Mouse (Mus musculus) stomach, embryonic 16.5 days (tissue): ENCODE results near the gene Tex52. TPM values are rescaled to one million over a fixed set of nuclear protein-coding genes. Genes with fewer than 3 reads are reported as not detected.

ENCODE experiments used
- ATAC-seq: fragments of 200-750 bp; cut with Nextera tagmentation; 2 replicates; pipeline ENCODE4 v1.8.0; 2017; ENCODE audit warnings: moderate number of reproducible peaks, moderate TSS enrichment; ENCODE audit not compliant: insufficient read depth, low FRiP score
- H3K27ac ChIP-seq: fragments of 300-500 bp; sonication (generic); 2 replicates; pipeline ENCODE4 v1.5.1; 2014; ENCODE audit warnings: low read length
- H3K27me3 ChIP-seq: fragments of 300-500 bp; sonication (generic); 2 replicates; pipeline ENCODE4 v1.6.1; 2014; ENCODE audit warnings: low read length, control low read depth, mixed read lengths; ENCODE audit not compliant: control insufficient read depth, insufficient read depth
- H3K36me3 ChIP-seq: fragments of 300-500 bp; sonication (generic); 2 replicates; pipeline ENCODE4 v1.6.1; 2014; ENCODE audit warnings: low read length; ENCODE audit not compliant: control insufficient read depth, insufficient read depth
- H3K4me1 ChIP-seq: fragments of 300-500 bp; sonication (generic); 2 replicates; pipeline ENCODE4 v1.6.1; 2014; ENCODE audit warnings: low read length, control low read depth, mixed read lengths; ENCODE audit not compliant: control insufficient read depth, insufficient read depth
- H3K4me2 ChIP-seq: fragments of 300-500 bp; sonication (generic); 2 replicates; pipeline ENCODE4 v1.6.1; 2014; ENCODE audit warnings: low read depth, low read length, mixed read lengths
- H3K4me3 ChIP-seq: fragments of 300-500 bp; sonication (generic); replicated peaks from 2 replicates; pipeline ENCODE4 v1.5.1; 2014; ENCODE audit warnings: mild to moderate bottlenecking, low read length
- H3K9ac ChIP-seq: fragments of 300-500 bp; sonication (generic); 2 replicates; pipeline ENCODE4 v1.6.1; 2014; ENCODE audit warnings: low read length
- H3K9me3 ChIP-seq: fragments of 300-500 bp; sonication (generic); replicated peaks from 2 replicates; pipeline ENCODE4 v1.6.1; 2016; ENCODE audit warnings: low read length, control low read depth; ENCODE audit not compliant: control insufficient read depth
- WGBS: fragments of 180-500 bp; shearing (Covaris S2); extraction: QIAGEN DNeasy Blood & Tissue Kit; methylation state at CpG from one replicate; pipeline ENCODE4 v1.1.7; 2014; 5-methylcytosine and 5-hydroxymethylcytosine counted together
- polyA plus RNA-seq: library from polyadenylated mRNA; unstranded; fragments of >200 nt; fragmentation: Nextera tagmentation; extraction: Ambion mirVana; gene quantifications from 2 replicates; pipeline ENCODE4 v1.2.1, GENCODE M21; 2015

The Tex52 gene
- polyA plus RNA-seq, 1 experiment from 2014 or later: 0.21 TPM

DNA sequence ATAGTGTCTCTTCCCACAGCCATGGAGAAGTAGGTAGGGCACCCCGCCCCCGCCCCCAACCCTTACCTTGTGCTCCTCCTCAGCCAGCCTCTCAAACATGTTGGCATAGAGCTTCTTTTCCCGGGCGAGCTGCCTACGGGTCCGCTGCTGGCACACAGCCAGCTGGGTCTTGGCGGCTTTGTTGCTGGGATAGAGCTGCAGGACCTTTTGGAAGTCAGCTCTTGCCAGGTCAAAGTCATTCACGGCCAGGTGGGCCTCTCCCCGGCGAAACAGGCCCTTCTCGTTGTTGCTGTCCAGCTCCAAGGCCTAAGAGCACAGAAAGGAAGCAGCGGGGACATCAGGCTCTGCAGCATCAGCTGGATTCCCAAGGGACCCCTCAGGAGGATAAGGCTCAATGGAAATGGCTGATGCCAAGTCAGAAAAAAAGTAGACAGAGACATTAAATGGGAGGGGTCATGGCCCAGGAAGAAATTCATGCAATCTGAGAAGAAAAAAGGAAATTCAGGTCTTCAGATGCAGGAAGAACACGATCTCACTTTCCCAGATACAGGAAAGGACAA, 57.2 kb downstream of the Tex52 start:
- WGBS: 83% methylated on average over 13 of the region's 13 CpGs
- Histone ChIP-seq H3K36me3 (peaks cover 57% of the 10 kb centered on the region), H3K4me3 (no peak overlapping the region), H3K4me2 (no peak overlapping the region), H3K27ac (no peak overlapping the region), H3K9me3 (no peaks in the 10 kb centered on the region), H3K4me1 (peaks cover 11% of the 10 kb centered on the region), H3K9ac (no peak overlapping the region), H3K27me3 (no peaks in the 10 kb centered on the region)
- ATAC-seq: no peak

DNA sequence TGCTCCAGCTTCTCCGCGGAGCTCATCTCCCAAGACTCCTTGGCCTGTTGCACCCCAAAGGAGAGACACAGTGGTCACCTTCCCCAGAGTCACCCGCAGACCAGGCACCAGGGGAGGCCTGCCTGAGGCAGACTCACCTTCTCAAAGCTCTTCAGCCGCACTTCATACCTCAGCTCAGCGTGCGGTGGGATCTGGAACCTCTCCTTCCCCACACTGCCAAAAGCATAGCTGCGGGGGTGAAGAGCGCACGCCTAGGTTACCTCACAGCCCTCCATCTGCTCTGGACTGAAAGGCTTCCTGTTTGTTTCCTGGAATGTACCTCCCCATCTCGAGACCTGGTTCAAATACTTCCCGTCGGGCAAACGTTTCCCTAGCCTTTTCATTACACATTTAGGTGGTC, 58.3 kb downstream of the Tex52 start:
- no peaks in the 10 kb centered on the region for H3K27me3 ChIP-seq
- H3K9me3 ChIP-seq: no peaks in the 10 kb centered on the region
- WGBS: 94% methylated on average over 13 of the region's 13 CpGs
- H3K9ac ChIP-seq: no peak overlapping the region
- H3K4me1 ChIP-seq: peaks cover 11% of the 10 kb centered on the region
- H3K36me3 ChIP-seq: peaks cover 57% of the 10 kb centered on the region
- H3K4me3 ChIP-seq: no peak overlapping the region
- no peak for ATAC-seq
- no peak overlapping the region for H3K27ac ChIP-seq
- no peak overlapping the region for H3K4me2 ChIP-seq

Other genes starting within 250 kb of the Tex52 start
- gene Tspan9, start 231.9 kb upstream of the Tex52 start, polyA plus RNA-seq: 177 and 178 TPM in 2 replicates
- gene Tead4, start 74.6 kb upstream of the Tex52 start, polyA plus RNA-seq: 0.79 and 2.0 TPM in 2 replicates
- 13.8 TPM in 2 replicates for gene Tulp3, start 19.6 kb upstream of the Tex52 start, polyA plus RNA-seq
- 86.6 and 93.2 TPM in 2 replicates for gene Rhno1, start 12.5 kb upstream of the Tex52 start, polyA plus RNA-seq
- gene Foxm1, start 12.5 kb upstream of the Tex52 start, polyA plus RNA-seq: 24.3 and 26.4 TPM in 2 replicates
- not detected in 2 replicates for gene Gm44596, start within 50 bp of the Tex52 start, polyA plus RNA-seq
- gene Nrip2, start 23.8 kb downstream of the Tex52 start, polyA plus RNA-seq: 5.5 and 6.2 TPM in 2 replicates
- gene Itfg2, start 49.5 kb downstream of the Tex52 start, polyA plus RNA-seq: 25.0 and 36.4 TPM in 2 replicates
- gene Fkbp4, start 63.2 kb downstream of the Tex52 start, polyA plus RNA-seq: 413 and 416 TPM in 2 replicates
- 10.9 and 15.0 TPM in 2 replicates for gene Pzp, start 151.3 kb downstream of the Tex52 start, polyA plus RNA-seq
- gene A2ml1, start 206.2 kb downstream of the Tex52 start, polyA plus RNA-seq: 2.7 and 3.6 TPM in 2 replicates
- not detected in 2 replicates for gene Klrb1a, start 248.1 kb downstream of the Tex52 start, polyA plus RNA-seq